Mouse (Mus musculus): ENCODE results near the gene Rtn4. TPM values are rescaled to one million over a fixed set of nuclear protein-coding genes. Genes with fewer than 3 reads are reported as not detected.

Rtn4 gene
- polyA plus RNA-seq, 1 experiment, result 230 TPM

- TF ChIP-seq POLR2A (IDR thresholded peaks at IDR 0.05; ENCODE audit: insufficient read depth, low read depth, low read length), result no peak
- no peak for TF ChIP-seq CTCF (IDR thresholded peaks at IDR 0.05; ENCODE audit: insufficient read depth, low read depth, low read length)
- WGBS, result 60% methylated on average over 3 of the region's 3 CpGs
- Histone ChIP-seq H3K4me3 (ENCODE audit: insufficient read depth, low read depth, low read length) (no peak overlapping the region), H3K4me1 (ENCODE audit: control insufficient read depth, insufficient read depth, low read length) (no peaks in the 10 kb centered on the region), H3K27ac (ENCODE audit: insufficient read depth, low read depth, low read length) (no peak overlapping the region)
Measured at GRCm38 (mm10) chr11:29702721-29703120, 10.0 kb downstream of the Rtn4 start.

- Histone ChIP-seq H3K4me1 (ENCODE audit: control insufficient read depth, insufficient read depth, low read length) (no peaks in the 10 kb centered on the region), H3K27ac (ENCODE audit: insufficient read depth, low read depth, low read length) (no peak overlapping the region), H3K4me3 (ENCODE audit: insufficient read depth, low read depth, low read length) (no peak overlapping the region)
- no peak for TF ChIP-seq POLR2A (IDR thresholded peaks at IDR 0.05; ENCODE audit: insufficient read depth, low read depth, low read length)
Measured at GRCm38 (mm10) chr11:29705263-29705662, 12.5 kb downstream of the Rtn4 start.

- Histone ChIP-seq H3K4me1 (ENCODE audit: control insufficient read depth, insufficient read depth, low read length) (no peaks in the 10 kb centered on the region), H3K27ac (ENCODE audit: insufficient read depth, low read depth, low read length) (no peak overlapping the region), H3K4me3 (ENCODE audit: insufficient read depth, low read depth, low read length) (no peak overlapping the region)
- 79% methylated on average over 4 of the region's 4 CpGs for WGBS
- TF ChIP-seq CTCF (IDR thresholded peaks at IDR 0.05; ENCODE audit: insufficient read depth, low read depth, low read length) (no peak), POLR2A (IDR thresholded peaks at IDR 0.05; ENCODE audit: insufficient read depth, low read depth, low read length) (no peak)
Measured at GRCm38 (mm10) chr11:29706845-29707244, 14.1 kb downstream of the Rtn4 start.

- Histone ChIP-seq H3K4me3 (ENCODE audit: insufficient read depth, low read depth, low read length) (no peak overlapping the region), H3K27ac (ENCODE audit: insufficient read depth, low read depth, low read length) (no peak overlapping the region), H3K4me1 (ENCODE audit: control insufficient read depth, insufficient read depth, low read length) (no peaks in the 10 kb centered on the region)
- TF ChIP-seq CTCF (IDR thresholded peaks at IDR 0.05; ENCODE audit: insufficient read depth, low read depth, low read length) (no peak), POLR2A (IDR thresholded peaks at IDR 0.05; ENCODE audit: insufficient read depth, low read depth, low read length) (no peak)
Measured at GRCm38 (mm10) chr11:29709512-29709911, 16.8 kb downstream of the Rtn4 start.

GRCm38 (mm10) chr11:29714114-29714513 is 21.4 kb downstream of the Rtn4 start:
- Histone ChIP-seq H3K4me3 (ENCODE audit: insufficient read depth, low read depth, low read length) (no peak overlapping the region), H3K4me1 (ENCODE audit: control insufficient read depth, insufficient read depth, low read length) (no peaks in the 10 kb centered on the region), H3K27ac (ENCODE audit: insufficient read depth, low read depth, low read length) (no peak overlapping the region)
- 88% methylated on average over 7 of the region's 7 CpGs for WGBS
- TF ChIP-seq POLR2A (IDR thresholded peaks at IDR 0.05; ENCODE audit: insufficient read depth, low read depth, low read length) (no peak), CTCF (IDR thresholded peaks at IDR 0.05; ENCODE audit: insufficient read depth, low read depth, low read length) (no peak)

GRCm38 (mm10) chr11:29714789-29715188 is 22.0 kb downstream of the Rtn4 start:
- no peak overlapping the region for H3K27ac ChIP-seq (ENCODE audit: insufficient read depth, low read depth, low read length)
- H3K4me3 ChIP-seq (ENCODE audit: insufficient read depth, low read depth, low read length), result no peak overlapping the region
- no peaks in the 10 kb centered on the region for H3K4me1 ChIP-seq (ENCODE audit: control insufficient read depth, insufficient read depth, low read length)
- TF ChIP-seq POLR2A (IDR thresholded peaks at IDR 0.05; ENCODE audit: insufficient read depth, low read depth, low read length) (no peak), CTCF (IDR thresholded peaks at IDR 0.05; ENCODE audit: insufficient read depth, low read depth, low read length) (no peak)
- WGBS, result 68% methylated on average over 2 of the region's 2 CpGs

GRCm38 (mm10) chr11:29715499-29715898 is 22.8 kb downstream of the Rtn4 start:
- H3K27ac ChIP-seq (ENCODE audit: insufficient read depth, low read depth, low read length), result no peak overlapping the region
- H3K4me3 ChIP-seq (ENCODE audit: insufficient read depth, low read depth, low read length), result no peak overlapping the region
- TF ChIP-seq POLR2A (IDR thresholded peaks at IDR 0.05; ENCODE audit: insufficient read depth, low read depth, low read length) (no peak), CTCF (IDR thresholded peaks at IDR 0.05; ENCODE audit: insufficient read depth, low read depth, low read length) (no peak)
- no peaks in the 10 kb centered on the region for H3K4me1 ChIP-seq (ENCODE audit: control insufficient read depth, insufficient read depth, low read length)
- 44% methylated on average over 3 of the region's 3 CpGs for WGBS

- Histone ChIP-seq H3K27ac (ENCODE audit: insufficient read depth, low read depth, low read length) (peak overlapping the region; percentile 60), H3K4me3 (ENCODE audit: insufficient read depth, low read depth, low read length) (no peak overlapping the region)
Measured at GRCm38 (mm10) chr11:29718541-29718940, 25.8 kb downstream of the Rtn4 start.

GRCm38 (mm10) chr11:29719597-29719996 is 26.9 kb downstream of the Rtn4 start:
- WGBS, result 21% methylated on average over 1 of the region's 1 CpGs
- H3K27ac ChIP-seq (ENCODE audit: insufficient read depth, low read depth, low read length), result no peak overlapping the region
- no peak overlapping the region for H3K4me3 ChIP-seq (ENCODE audit: insufficient read depth, low read depth, low read length)
- TF ChIP-seq POLR2A (IDR thresholded peaks at IDR 0.05; ENCODE audit: insufficient read depth, low read depth, low read length), result no peak
- TF ChIP-seq CTCF (IDR thresholded peaks at IDR 0.05; ENCODE audit: insufficient read depth, low read depth, low read length), result no peak
- no peaks in the 10 kb centered on the region for H3K4me1 ChIP-seq (ENCODE audit: control insufficient read depth, insufficient read depth, low read length)

More at GRCm38 (mm10) chr11:29718541-29718940, 25.8 kb downstream of the Rtn4 start:
- TF ChIP-seq POLR2A (IDR thresholded peaks at IDR 0.05; ENCODE audit: insufficient read depth, low read depth, low read length), result no peak
- no peaks in the 10 kb centered on the region for H3K4me1 ChIP-seq (ENCODE audit: control insufficient read depth, insufficient read depth, low read length)
- WGBS, result 18% methylated on average over 6 of the region's 6 CpGs

GRCm38 (mm10) chr11:29724213-29724612 is 31.5 kb downstream of the Rtn4 start:
- 74% methylated on average over 2 of the region's 2 CpGs for WGBS
- no peak overlapping the region for H3K27ac ChIP-seq (ENCODE audit: insufficient read depth, low read depth, low read length)
- H3K4me1 ChIP-seq (ENCODE audit: control insufficient read depth, insufficient read depth, low read length), result no peaks in the 10 kb centered on the region
- H3K4me3 ChIP-seq (ENCODE audit: insufficient read depth, low read depth, low read length), result no peak overlapping the region
- no peak for TF ChIP-seq CTCF (IDR thresholded peaks at IDR 0.05; ENCODE audit: insufficient read depth, low read depth, low read length)
- no peak for TF ChIP-seq POLR2A (IDR thresholded peaks at IDR 0.05; ENCODE audit: insufficient read depth, low read depth, low read length)
